In genomic region chr1:52648153-52649027, GRCm38 (mm10) we compare ENCODE assay signal across 8 mouse cellular contexts. TPM values are rescaled to one million over a fixed set of nuclear protein-coding genes. Genes with fewer than 3 reads are reported as not detected.
DNase-seq lines count a peak whose midpoint lies in the region; ATAC-seq and TF ChIP-seq lines count a peak whose summit lies in the region.

No protein-coding gene starts in this region.

- peaks cover 2% of the 10 kb centered on the region; the same call in 1 of the 2 replicates for H3K36me3 ChIP-seq in heart, adult 2 months (ENCODE audit: control insufficient read depth, insufficient read depth, low read length)
- peaks cover 30% of the 10 kb centered on the region for H3K36me3 ChIP-seq in heart, embryonic 12.5 days
- H3K36me3 ChIP-seq in intestine, embryonic 15.5 days = peaks cover 6% of the 10 kb centered on the region; the same call in 1 of the 2 replicates
- peaks cover 28% of the 10 kb centered on the region for H3K36me3 ChIP-seq in midbrain, embryonic 14.5 days (ENCODE audit: control insufficient read depth, insufficient read depth, low read length)

- H3K4me3 ChIP-seq in heart, adult 2 months = no peak overlapping the region
- H3K4me3 ChIP-seq in heart, embryonic 12.5 days = no peak overlapping the region
- no peak overlapping the region for H3K4me3 ChIP-seq in intestine, embryonic 15.5 days (replicated peaks)
- H3K4me3 ChIP-seq in midbrain, embryonic 14.5 days (replicated peaks; ENCODE audit: low read depth, low read length) = no peak overlapping the region

- peak; percentile 76 to 77 for DNase-seq in heart, adult 2 months
- DNase-seq in cerebellum, postnatal 10 days = peak; percentile 85 to 86
- peak; percentile 59 for DNase-seq in gastrocnemius, adult 18-20 months (ENCODE audit: low spot score)
- peak; percentile 80 to 86 for DNase-seq in left cerebral cortex, postnatal 25 days (ENCODE audit: low spot score in 2 of 2)
- peak; percentile 86 for DNase-seq in midbrain, embryonic 14.5 days
- peak; percentile 44 for DNase-seq in spleen, adult 12 weeks (ENCODE audit: low spot score)

- no peaks in the 10 kb centered on the region for H3K9me3 ChIP-seq in heart, embryonic 12.5 days (replicated peaks)
- H3K9me3 ChIP-seq in intestine, embryonic 15.5 days = no peaks in the 10 kb centered on the region
- no peaks in the 10 kb centered on the region for H3K9me3 ChIP-seq in midbrain, embryonic 14.5 days (ENCODE audit: control insufficient read depth, low read length)

- intact Hi-C loops in heart, adult 2 months (cut with DNase I) = loop anchor here (1.0 to 10.0 kb wide), 4 partner anchors 79 to 706 kb away; partner anchors contain the start of genes Asdurf, Asnsd1, Gm28551 and Mfsd6
- intact Hi-C loops in left cerebral cortex, postnatal 25 days (cut with DNase I) = loop anchor here (1.0 to 5.0 kb wide), 3 partner anchors 100 to 384 kb away; no protein-coding TSS in a partner anchor

- H3K27ac ChIP-seq in heart, adult 2 months = no peak overlapping the region
- H3K27ac ChIP-seq in heart, embryonic 12.5 days (ENCODE audit: poor library complexity, severe bottlenecking) = no peak overlapping the region; the same call in 1 of the 2 replicates
- H3K27ac ChIP-seq in intestine, embryonic 15.5 days = no peak overlapping the region
- H3K27ac ChIP-seq in midbrain, embryonic 14.5 days (replicated peaks; ENCODE audit: low read depth, low read length) = no peak overlapping the region

- no peaks in the 10 kb centered on the region; the same call in 1 of the 2 replicates for H3K4me1 ChIP-seq in heart, adult 2 months (ENCODE audit: control insufficient read depth, insufficient read depth, low read length)
- H3K4me1 ChIP-seq in heart, embryonic 12.5 days (replicated peaks) = peaks cover 17% of the 10 kb centered on the region
- no peaks in the 10 kb centered on the region for H3K4me1 ChIP-seq in intestine, embryonic 15.5 days (replicated peaks)
- H3K4me1 ChIP-seq in midbrain, embryonic 14.5 days (ENCODE audit: control insufficient read depth, insufficient read depth, low read length) = no peaks in the 10 kb centered on the region

- 0 out of 2 replicates have a peak, but pooled peaks have one; percentile 66 for TF ChIP-seq EP300 in heart, adult 2 months (IDR thresholded peaks at IDR 0.05; ENCODE audit: insufficient read depth, low read depth, low read length)

- ATAC-seq in heart, embryonic 12.5 days (ENCODE audit: insufficient number of reproducible peaks, low FRiP score) = no peak
- ATAC-seq in intestine, embryonic 15.5 days = 0 out of 2 replicates have a peak, but pooled peaks have one; percentile 61
- ATAC-seq in midbrain, embryonic 14.5 days (ENCODE audit: low FRiP score, low TSS enrichment) = peak; percentile 80; the same call in 1 of the 2 replicates

- WGBS in heart, adult 2 months = 63% methylated on average over 11 of the region's 11 CpGs
- 72% methylated on average over 11 of the region's 11 CpGs for WGBS in heart, embryonic 12.5 days
- 77% methylated on average over 11 of the region's 11 CpGs for WGBS in intestine, embryonic 15.5 days
- WGBS in midbrain, embryonic 14.5 days = 84% methylated on average over 11 of the region's 11 CpGs

- H3K27me3 ChIP-seq in heart, adult 2 months (ENCODE audit: control insufficient read depth, insufficient read depth, low read length) = no peaks in the 10 kb centered on the region
- H3K27me3 ChIP-seq in heart, embryonic 12.5 days (replicated peaks) = no peaks in the 10 kb centered on the region
- no peaks in the 10 kb centered on the region for H3K27me3 ChIP-seq in intestine, embryonic 15.5 days (replicated peaks)
- no peaks in the 10 kb centered on the region for H3K27me3 ChIP-seq in midbrain, embryonic 14.5 days (ENCODE audit: control insufficient read depth, insufficient read depth, low read length)

- TF ChIP-seq POLR2A in heart, adult 2 months (IDR thresholded peaks at IDR 0.05; ENCODE audit: insufficient read depth, low read depth, low read length) = no peak

- TF ChIP-seq CTCF in heart, adult 2 months (IDR thresholded peaks at IDR 0.05) = peak; percentile 84

- H3K4me2 ChIP-seq in heart, embryonic 12.5 days = no peak overlapping the region
- no peak overlapping the region for H3K4me2 ChIP-seq in intestine, embryonic 15.5 days (replicated peaks)
- no peak overlapping the region for H3K4me2 ChIP-seq in midbrain, embryonic 14.5 days (ENCODE audit: low read length)

- H3K9ac ChIP-seq in heart, adult 2 months (ENCODE audit: low read depth, low read length) = no peak overlapping the region
- no peak overlapping the region for H3K9ac ChIP-seq in heart, embryonic 12.5 days
- H3K9ac ChIP-seq in intestine, embryonic 15.5 days = no peak overlapping the region
- no peak overlapping the region for H3K9ac ChIP-seq in midbrain, embryonic 14.5 days (replicated peaks; ENCODE audit: low read length)

- no peaks in the 10 kb centered on the region for H3K79me2 ChIP-seq in heart, adult 2 months (replicated peaks; ENCODE audit: control insufficient read depth, insufficient read depth, low read length)

RNA-seq across cellular contexts. Expression of gene Nemp2, which starts 17.9 kb away (rescaled TPM):
- under 1 TPM; 0.93 to 0.97 TPM for total RNA-seq in heart, adult 2 months (2021)
- polyA plus RNA-seq in heart, adult 2 months (2012; rRNA removed) = 2.4 and 3.1 TPM in 2 replicates
- polyA plus RNA-seq in heart, embryonic 12.5 days (2016; fragmentation: Nextera tagmentation; extraction: Ambion mirVana) = 6.7 and 7.8 TPM in 2 replicates
- under 1 TPM; 0.27 to 0.45 TPM for total RNA-seq in gastrocnemius, adult 18-20 months (2021)
- 6.2 and 6.8 TPM in 2 replicates for polyA plus RNA-seq in intestine, embryonic 15.5 days (2015; fragmentation: Nextera tagmentation; extraction: Ambion mirVana)
- total RNA-seq in left cerebral cortex, postnatal 25 days (2021) = 1 to 10 TPM; 4.2 to 4.5 TPM
- polyA plus RNA-seq in midbrain, embryonic 14.5 days (2014; fragmentation: Nextera tagmentation; extraction: Ambion mirVana) = 5.5 and 7.6 TPM in 2 replicates
